Mouse (Mus musculus) ES-E14 (cell line): ENCODE results near the gene Mvb12a. TPM values are rescaled to one million over a fixed set of nuclear protein-coding genes. Genes with fewer than 3 reads are reported as not detected.

Experiments
- DNase-seq: peaks from one replicate; pipeline ENCODE4 v3.0.0-alpha.2; 2013; ENCODE audit warnings: low read depth, low spot score
- H3K27ac ChIP-seq: 2 replicates; pipeline ENCODE4 v1.5.1; 2012; ENCODE audit warnings: low read depth, mild to moderate bottlenecking, low read length, moderate library complexity, mixed read lengths; ENCODE audit not compliant: poor library complexity, insufficient read depth, severe bottlenecking
- H3K36me3 ChIP-seq: 2 replicates; pipeline ENCODE4 v1.6.1; 2012; ENCODE audit warnings: mild to moderate bottlenecking, low read length, moderate library complexity, mixed read lengths; ENCODE audit not compliant: control insufficient read depth, poor library complexity, insufficient read depth, severe bottlenecking
- H3K4me1 ChIP-seq, 2 experiments: fragments of 150-350 bp in 1 of 2; sonication (generic) in 1 of 2; 2 replicates each; pipeline ENCODE4 v1.6.1; 2012; ENCODE audit warnings: low read length in 2 of 2, mild to moderate bottlenecking in 1 of 2, mixed read lengths in 1 of 2; ENCODE audit not compliant: control insufficient read depth in 2 of 2, insufficient read depth in 2 of 2, poor library complexity in 1 of 2
- H3K4me3 ChIP-seq, 2 experiments: fragments of 150-350 bp in 1 of 2; sonication (generic) in 1 of 2; 2 replicates each; pipeline ENCODE4 v1.5.1; 2012; ENCODE audit warnings: low read length in 2 of 2, low read depth in 1 of 2, mild to moderate bottlenecking in 1 of 2, mixed read lengths in 1 of 2; ENCODE audit not compliant: insufficient read depth in 1 of 2, poor library complexity in 1 of 2, severe bottlenecking in 1 of 2
- H3K9ac ChIP-seq: 2 replicates; pipeline ENCODE4 v1.6.1; 2012; ENCODE audit warnings: low read depth, mild to moderate bottlenecking, low read length, mixed read lengths; ENCODE audit not compliant: poor library complexity, insufficient read depth, severe bottlenecking
- H3K9me3 ChIP-seq: fragments of 150-350 bp; sonication (generic); 2 replicates; pipeline ENCODE4 v1.6.1; 2012; ENCODE audit warnings: low read depth, mild to moderate bottlenecking, low read length; ENCODE audit not compliant: control insufficient read depth, insufficient read depth
- CHD2 ChIP-seq: IDR thresholded peaks from 2 replicates; pipeline ENCODE4 v1.6.1; 2014; ENCODE audit warnings: mild to moderate bottlenecking, low read depth, low read length, inconsistent platforms
- HCFC1 ChIP-seq: IDR thresholded peaks from 2 replicates; pipeline ENCODE4 v1.6.1; 2012; ENCODE audit warnings: low read length, inconsistent platforms, borderline replicate concordance; ENCODE audit not compliant: insufficient read depth
- MAFK ChIP-seq: IDR thresholded peaks from 2 replicates; pipeline ENCODE4 v1.6.1; 2014; ENCODE audit warnings: mild to moderate bottlenecking, low read depth, low read length, inconsistent platforms; ENCODE audit not compliant: insufficient read depth
- ZC3H11A ChIP-seq: IDR thresholded peaks from 2 replicates; pipeline ENCODE4 v1.6.1; 2012; ENCODE audit warnings: low read depth, mild to moderate bottlenecking, inconsistent platforms, low read length, borderline replicate concordance
- ZNF384 ChIP-seq: IDR thresholded peaks from 2 replicates; pipeline ENCODE4 v1.6.1; 2012; ENCODE audit warnings: low read depth, low read length, inconsistent platforms
- in situ Hi-C, 2 experiments: fragments of 600-800 bp; cut with MboI; formaldehyde crosslinking; loops; one replicate each; pipeline ENCODE4 v1.15.1; 2025; ENCODE audit warnings: low sequenced_read_pairs in 2 of 2, inconsistent platforms in 1 of 2; ENCODE audit not compliant: unreplicated experiment in 2 of 2
- total RNA-seq: library from RNA; depleted of rRNA; stranded (reverse); fragments of 300-350 nt; gene quantifications from 2 replicates; pipeline ENCODE4 v1.2.3, GENCODE M21; 2012

Gene Mvb12a
- total RNA-seq, 1 experiment, result 50.4 TPM

GRCm38 (mm10) chr8:71563992-71564391, 21.3 kb downstream of the Mvb12a start:
- no peak overlapping the region for H3K9ac ChIP-seq
- H3K27ac ChIP-seq, result no peak overlapping the region
- in situ Hi-C loops, result no loop called here
- no peak for DNase-seq
- no peaks in the 10 kb centered on the region for H3K9me3 ChIP-seq
- TF ChIP-seq CHD2 (no peak), MAFK (no peak), ZNF384 (no peak), HCFC1 (no peak)
- H3K36me3 ChIP-seq, result no peaks in the 10 kb centered on the region
- H3K4me1 ChIP-seq, result peaks cover 0 to 14% of the 10 kb centered on the region in 2 experiments; a peak in 2 of 4 replicates
- H3K4me3 ChIP-seq, result no peak overlapping the region

DNA sequence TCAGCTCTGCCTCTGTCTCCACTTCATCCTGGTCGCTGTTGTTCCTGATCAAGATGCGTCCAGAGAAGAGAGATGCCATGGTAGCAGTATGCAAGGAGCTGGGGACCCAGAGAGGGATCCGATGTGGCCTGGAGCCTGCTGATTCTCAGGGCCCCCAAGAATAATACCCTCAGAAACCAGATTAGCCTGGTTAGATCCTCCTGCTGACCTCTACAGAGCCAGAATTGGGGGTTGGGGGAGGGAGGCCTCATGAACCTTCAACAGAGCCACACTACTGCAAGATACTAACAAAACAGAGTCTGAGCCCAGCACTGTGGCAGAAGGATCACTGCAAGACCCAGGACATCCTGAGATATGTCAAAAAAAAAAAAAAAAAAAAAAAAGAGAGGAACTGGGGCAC, 23.8 kb downstream of the Mvb12a start, which contains the start of gene Nxnl1:
TSS of gene Nxnl1 (minus strand) at position 101 of the 400 bp plus-strand sequence.
- in situ Hi-C loops, result no loop called here
- no peak for TF ChIP-seq CHD2
- TF ChIP-seq MAFK, result no peak
- TF ChIP-seq HCFC1, result no peak
- no peak for TF ChIP-seq ZNF384
- no peak for TF ChIP-seq ZC3H11A
- H3K27ac ChIP-seq, result no peak within 1 kb of the TSS
- peak within 1 kb of the TSS; percentile 44 for H3K9ac ChIP-seq
- no peaks in the 10 kb centered on the region for H3K9me3 ChIP-seq
- peaks cover 0 to 19% of the 10 kb centered on the region in 2 experiments; a peak in 2 of 4 replicates for H3K4me1 ChIP-seq
- no peaks in the 10 kb centered on the region for H3K36me3 ChIP-seq
- peak within 1 kb of the TSS; percentile 26 to 33; a peak in 2 of 4 replicates for H3K4me3 ChIP-seq
- no peak for DNase-seq

- no peak for TF ChIP-seq ZC3H11A
- no peak for TF ChIP-seq HCFC1
- no peak for TF ChIP-seq MAFK
- TF ChIP-seq CHD2, result no peak
- no peak for TF ChIP-seq ZNF384
- H3K4me1 ChIP-seq, result peaks cover 0 to 19% of the 10 kb centered on the region in 2 experiments; a peak in 2 of 4 replicates
- no peak for DNase-seq
- H3K9ac ChIP-seq, result no peak overlapping the region
- no peak overlapping the region for H3K4me3 ChIP-seq
- in situ Hi-C loops, result no loop called here
- H3K36me3 ChIP-seq, result no peaks in the 10 kb centered on the region
- no peak overlapping the region for H3K27ac ChIP-seq
- no peaks in the 10 kb centered on the region for H3K9me3 ChIP-seq
These were observed 24.9 kb downstream of the Mvb12a start for GRCm38 (mm10) chr8:71567587-71567986.

GRCm38 (mm10) chr8:71568387-71568937, 25.7 kb downstream of the Mvb12a start, which contains the start of gene Slc27a1:
TSS of gene Slc27a1 (plus strand) at chr8:71568882.
- TF ChIP-seq ZNF384 (no peak), HCFC1 (no peak), MAFK (no peak), CHD2 (no peak), ZC3H11A (no peak)
- Histone ChIP-seq H3K9ac (peak within 1 kb of the TSS; percentile 89), H3K36me3 (no peaks in the 10 kb centered on the region), H3K4me3 (peak within 1 kb of the TSS; percentile 76 to 98), H3K9me3 (no peaks in the 10 kb centered on the region), H3K4me1 (peaks cover 0 to 19% of the 10 kb centered on the region in 2 experiments; a peak in 2 of 4 replicates), H3K27ac (peak within 1 kb of the TSS; percentile 92)
- in situ Hi-C loops, result no loop called here
- DNase-seq, result no peak
